Mouse (Mus musculus) 3T3-L1 (cell line): ENCODE results near the gene Pitpnm2.
A peak's percentile ranks its signal among the peaks of the same experiment; 100 is the strongest.
"Not testable (repeated sequence)": the region's sequence is repeated elsewhere in the genome, so short reads cannot be mapped to it uniquely, and the experiment has no call there.

Experiments
- DNase-seq: peaks from one replicate; pipeline ENCODE4 v3.0.0-alpha.2; 2015; ENCODE audit warnings: low read depth, low spot score

Gene Pitpnm2

GRCm38 (mm10) chr5:124221037-124221735 is 28.4 kb downstream of the Pitpnm2 start:
- peak; percentile 95 for DNase-seq

- no peak for DNase-seq
These were observed 29.0 kb downstream of the Pitpnm2 start for GRCm38 (mm10) chr5:124220551-124220950.

GRCm38 (mm10) chr5:124219431-124219830 is 30.1 kb downstream of the Pitpnm2 start:
- no peak for DNase-seq

- no peak for DNase-seq
These were observed 30.6 kb downstream of the Pitpnm2 start for GRCm38 (mm10) chr5:124218986-124219385.

GRCm38 (mm10) chr5:124217566-124218249 is 31.9 kb downstream of the Pitpnm2 start:
- no peak for DNase-seq

- DNase-seq: not testable (repeated sequence)
These were observed 32.5 kb downstream of the Pitpnm2 start for GRCm38 (mm10) chr5:124217092-124217491.

- DNase-seq: no peak
These were observed 33.2 kb downstream of the Pitpnm2 start for GRCm38 (mm10) chr5:124216403-124216802.

GRCm38 (mm10) chr5:124215647-124216046 is 33.9 kb downstream of the Pitpnm2 start:
- no peak for DNase-seq

GRCm38 (mm10) chr5:124214516-124215145 is 34.9 kb downstream of the Pitpnm2 start:
- DNase-seq: no peak

GRCm38 (mm10) chr5:124213588-124214469 is 35.7 kb downstream of the Pitpnm2 start:
- no peak for DNase-seq

- no peak for DNase-seq
These were observed 37.9 kb downstream of the Pitpnm2 start for GRCm38 (mm10) chr5:124211669-124212068.

- DNase-seq: no peak
These were observed 38.3 kb downstream of the Pitpnm2 start for GRCm38 (mm10) chr5:124211234-124211633.

GRCm38 (mm10) chr5:124210281-124211016 is 39.1 kb downstream of the Pitpnm2 start:
- no peak for DNase-seq

- no peak for DNase-seq
These were observed 39.7 kb downstream of the Pitpnm2 start for GRCm38 (mm10) chr5:124209850-124210249.

- no peak for DNase-seq
These were observed 41.5 kb downstream of the Pitpnm2 start for GRCm38 (mm10) chr5:124208030-124208429.

GRCm38 (mm10) chr5:124206481-124207038 is 43.0 kb downstream of the Pitpnm2 start:
- no peak for DNase-seq

GRCm38 (mm10) chr5:124205809-124206380 is 43.7 kb downstream of the Pitpnm2 start:
- DNase-seq: no peak

GRCm38 (mm10) chr5:124205211-124205610 is 44.3 kb downstream of the Pitpnm2 start:
- no peak for DNase-seq

GRCm38 (mm10) chr5:124204127-124204794 is 45.3 kb downstream of the Pitpnm2 start:
- peak; percentile 62 for DNase-seq

GRCm38 (mm10) chr5:124203251-124203650 is 46.3 kb downstream of the Pitpnm2 start:
- no peak for DNase-seq
